9 mouse cellular contexts compared by ENCODE assay signal in the genomic region with DNA sequence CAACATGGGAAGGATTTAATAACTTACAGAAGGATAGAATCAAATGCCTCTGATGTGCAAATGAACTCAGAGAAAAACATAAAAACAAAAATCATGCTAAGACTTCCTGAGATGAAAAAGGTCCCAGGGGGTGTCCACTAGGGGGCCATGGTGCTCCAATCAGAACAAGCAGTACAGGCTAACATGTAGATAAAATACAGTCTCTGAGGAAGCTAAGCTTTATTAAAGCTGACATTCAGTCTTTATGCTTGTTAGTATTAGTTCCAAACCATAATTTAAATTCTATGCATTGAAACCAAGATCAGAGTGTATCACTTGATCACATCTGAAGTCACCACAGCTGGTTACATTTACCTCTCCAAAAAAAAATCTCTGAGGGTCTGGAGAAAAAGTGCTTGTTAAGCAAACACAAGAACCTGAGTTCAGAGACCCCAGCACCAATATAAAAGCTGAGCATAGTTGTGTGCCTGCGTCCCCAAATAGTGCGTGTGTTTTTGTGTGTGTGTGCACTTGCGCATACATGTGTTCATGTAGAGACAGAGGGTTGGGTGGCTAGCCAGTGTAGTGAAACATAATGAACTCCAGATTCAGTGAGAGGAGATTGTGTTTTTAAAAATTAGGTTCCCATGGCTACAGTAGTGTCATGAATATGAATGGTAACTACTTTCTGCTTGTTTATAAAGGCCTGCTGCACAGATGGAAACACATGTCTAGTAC. TPM values are rescaled to one million over a fixed set of nuclear protein-coding genes. Genes with fewer than 3 reads are reported as not detected.
DNase-seq lines count a peak whose midpoint lies in the region; ATAC-seq lines count a peak whose summit lies in the region.
"Had no signal": no experiment of that assay in that cellular context is flagged by ENCODE, and none has a peak within 500 bp of the region (broad histone marks: within the 10 kb centered on the region; RNA-seq: fewer than 3 reads in every experiment).

No protein-coding gene starts in this region.

- no peaks in the 10 kb centered on the region for H3K9me3 ChIP-seq in heart, embryonic 12.5 days (replicated peaks)
- H3K9me3 ChIP-seq in embryonic facial prominence, embryonic 11.5 days (replicated peaks; ENCODE audit: control insufficient read depth, low read length) = no peaks in the 10 kb centered on the region
- H3K9me3 ChIP-seq: liver, embryonic 15.5 days had no signal

- 95% methylated on average over 3 of the region's 3 CpGs for WGBS in heart, embryonic 12.5 days
- 69% methylated on average over 3 of the region's 3 CpGs for WGBS in embryonic facial prominence, embryonic 11.5 days

- peak; percentile 55 for DNase-seq in heart, postnatal 4 days
- peak; percentile 26 to 46 for DNase-seq in right cerebral cortex, adult 2 months (ENCODE audit: low spot score in 2 of 2)
- no peak for DNase-seq in right cerebral cortex, postnatal 36 days (ENCODE audit: low spot score in 2 of 2)
- DNase-seq in embryonic facial prominence, embryonic 11.5 days (ENCODE audit: low spot score) = peak; percentile 79
- DNase-seq in thymus, postnatal 36 days = peak; percentile 33 to 41
- no peak for DNase-seq in cerebellum, adult 8-10 months
- DNase-seq in urinary bladder, postnatal 10 days (ENCODE audit: low spot score) = no peak

- H3K4me2 ChIP-seq in heart, embryonic 12.5 days = no peak overlapping the region
- H3K4me2 ChIP-seq in embryonic facial prominence, embryonic 11.5 days (ENCODE audit: low read depth, low read length) = no peak overlapping the region
- H3K4me2 ChIP-seq: liver, embryonic 15.5 days had no signal

- no peaks in the 10 kb centered on the region for H3K36me3 ChIP-seq in heart, embryonic 12.5 days
- no peaks in the 10 kb centered on the region for H3K36me3 ChIP-seq in embryonic facial prominence, embryonic 11.5 days (replicated peaks; ENCODE audit: control insufficient read depth, insufficient read depth, low read depth, low read length)
- H3K36me3 ChIP-seq: liver, embryonic 15.5 days had no signal

- no peak overlapping the region for H3K27ac ChIP-seq in heart, embryonic 12.5 days (ENCODE audit: poor library complexity, severe bottlenecking)
- no peak overlapping the region for H3K27ac ChIP-seq in embryonic facial prominence, embryonic 11.5 days (replicated peaks; ENCODE audit: low read depth, low read length)
- H3K27ac ChIP-seq: liver, embryonic 15.5 days had no signal

- H3K4me3 ChIP-seq in heart, embryonic 12.5 days = no peak overlapping the region
- H3K4me3 ChIP-seq in embryonic facial prominence, embryonic 11.5 days (ENCODE audit: low read depth, low read length) = no peak overlapping the region
- H3K4me3 ChIP-seq: liver, embryonic 15.5 days had no signal

- H3K9ac ChIP-seq in heart, embryonic 12.5 days = no peak overlapping the region
- H3K9ac ChIP-seq in embryonic facial prominence, embryonic 11.5 days (replicated peaks; ENCODE audit: low read length) = no peak overlapping the region
- H3K9ac ChIP-seq: liver, embryonic 15.5 days had no signal

- peaks cover 12% of the 10 kb centered on the region for H3K4me1 ChIP-seq in heart, embryonic 12.5 days (replicated peaks)
- no peaks in the 10 kb centered on the region; the same call in 1 of the 2 replicates for H3K4me1 ChIP-seq in embryonic facial prominence, embryonic 11.5 days (ENCODE audit: control insufficient read depth, insufficient read depth, low read length)

- no peaks in the 10 kb centered on the region for H3K27me3 ChIP-seq in heart, embryonic 12.5 days (replicated peaks)
- H3K27me3 ChIP-seq in embryonic facial prominence, embryonic 11.5 days (ENCODE audit: control insufficient read depth, insufficient read depth, low read length) = no peaks in the 10 kb centered on the region
- H3K27me3 ChIP-seq: liver, embryonic 15.5 days had no signal

- no peak for ATAC-seq in heart, embryonic 12.5 days (ENCODE audit: insufficient number of reproducible peaks, low FRiP score)
- ATAC-seq in embryonic facial prominence, embryonic 11.5 days (replicated peaks; ENCODE audit: insufficient number of reproducible peaks, low FRiP score, low TSS enrichment, low read depth) = peak; percentile 65; the same call in 1 of the 2 replicates

RNA-seq across cellular contexts. Expression of gene Kcnip2, which starts 31.3 kb away (rescaled TPM):
- total RNA-seq in heart, postnatal 4 days (2021) = 10 to 100 TPM; 69.8 to 85.1 TPM
- polyA plus RNA-seq in heart, embryonic 12.5 days (2016; fragmentation: Nextera tagmentation; extraction: Ambion mirVana) = 0.36 and 0.56 TPM in 2 replicates
- 1.3 TPM in 2 replicates for polyA plus RNA-seq in embryonic facial prominence, embryonic 11.5 days (2014; fragmentation: Nextera tagmentation; extraction: Ambion mirVana)

Comparison
In these comparisons a context has a peak if more than half of its experiments do, and no peak if none do; other contexts are left out.
1. DNase-seq: peak in heart, postnatal 4 days (single experiment), right cerebral cortex, adult 2 months (2 of 2), embryonic facial prominence, embryonic 11.5 days (single experiment) and thymus, postnatal 36 days (2 of 2); none in right cerebral cortex, postnatal 36 days (0 of 2), cerebellum, adult 8-10 months (single experiment) and urinary bladder, postnatal 10 days (single experiment).